Mouse (Mus musculus) cortical plate, adult 2 months (tissue): ENCODE measurements around the gene Zswim2.
"Not testable (repeated sequence)": the region's sequence is repeated elsewhere in the genome, so short reads cannot be mapped to it uniquely, and the experiment has no call there.

Experiments used
- CTCF ChIP-seq: fragments of 200-500 bp; IDR thresholded peaks from 2 replicates; pipeline ENCODE4 v1.5.1; 2011; ENCODE audit warnings: mild to moderate bottlenecking, control low read depth, low read length; ENCODE audit not compliant: insufficient read depth; ENCODE audit errors: extremely low read depth
- POLR2A ChIP-seq: fragments of 200-500 bp; IDR thresholded peaks from 2 replicates; pipeline ENCODE4 v1.6.1; 2011; ENCODE audit warnings: mild to moderate bottlenecking, low read length, control low read depth; ENCODE audit not compliant: insufficient read depth; ENCODE audit errors: extremely low read depth

DNA sequence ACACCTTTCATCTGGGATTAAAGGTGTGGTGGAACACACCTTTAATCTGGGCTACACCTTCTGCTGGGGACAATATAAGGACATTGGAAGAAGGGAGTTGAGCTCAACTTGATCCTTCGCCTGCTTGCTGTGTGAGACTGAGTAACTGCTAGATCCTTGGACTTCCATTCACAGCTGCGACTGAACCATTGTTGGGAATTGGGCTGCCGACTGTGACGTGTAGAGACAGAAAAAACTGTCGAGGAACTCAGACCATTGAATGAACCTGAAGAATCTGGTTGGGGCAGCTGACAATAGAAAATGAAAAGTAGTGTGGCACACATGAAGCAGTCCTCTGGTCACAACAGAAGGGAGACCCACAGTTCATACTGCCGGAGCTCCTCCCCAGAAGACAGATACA lies 14.4 kb upstream of the Zswim2 start, which contains the start of gene Gm13698:
- not testable (repeated sequence) for TF ChIP-seq POLR2A, CTCF
